Mouse (Mus musculus) Muller cell, postnatal 12 days (primary cell): ENCODE results near the gene H60b.
"Not testable (repeated sequence)": the region's sequence is repeated elsewhere in the genome, so short reads cannot be mapped to it uniquely, and the experiment has no call there.

Experiments used
- DNase-seq: peaks from one replicate; pipeline ENCODE4 v3.0.0-alpha.2; 2015; ENCODE audit errors: inconsistent ontology term

Gene H60b

DNA sequence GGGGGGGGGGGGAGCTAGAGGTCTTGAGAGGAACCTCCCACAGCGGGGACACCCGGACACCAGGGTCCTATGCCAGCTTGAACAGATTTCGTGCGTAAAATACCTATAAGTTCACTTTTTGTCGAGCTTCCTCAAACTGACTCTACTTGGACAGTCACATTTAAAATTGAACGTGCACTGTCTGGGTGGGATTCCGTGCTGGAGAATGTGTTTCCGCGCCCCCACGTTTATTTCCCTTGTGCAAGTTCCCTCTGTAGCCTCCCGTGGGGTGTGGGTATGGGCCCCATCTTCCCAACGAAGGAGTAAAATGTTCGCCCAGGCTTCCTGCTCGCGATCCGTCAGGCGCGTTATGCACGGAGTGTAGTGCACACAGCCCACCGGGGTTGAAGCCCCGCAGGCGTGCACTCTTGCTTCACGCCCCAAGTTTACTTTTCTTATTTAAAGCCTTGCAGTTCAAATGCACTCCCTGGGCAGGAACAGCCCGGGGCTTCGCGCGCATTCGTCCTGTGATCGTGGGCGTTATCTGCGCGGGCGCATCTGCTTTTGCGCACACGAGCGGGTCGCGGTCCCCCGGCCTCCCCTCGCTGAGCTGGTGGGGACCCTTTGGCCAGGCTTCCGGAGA is 115.4 kb downstream of the H60b start:
- peak; percentile 25 for DNase-seq

DNA sequence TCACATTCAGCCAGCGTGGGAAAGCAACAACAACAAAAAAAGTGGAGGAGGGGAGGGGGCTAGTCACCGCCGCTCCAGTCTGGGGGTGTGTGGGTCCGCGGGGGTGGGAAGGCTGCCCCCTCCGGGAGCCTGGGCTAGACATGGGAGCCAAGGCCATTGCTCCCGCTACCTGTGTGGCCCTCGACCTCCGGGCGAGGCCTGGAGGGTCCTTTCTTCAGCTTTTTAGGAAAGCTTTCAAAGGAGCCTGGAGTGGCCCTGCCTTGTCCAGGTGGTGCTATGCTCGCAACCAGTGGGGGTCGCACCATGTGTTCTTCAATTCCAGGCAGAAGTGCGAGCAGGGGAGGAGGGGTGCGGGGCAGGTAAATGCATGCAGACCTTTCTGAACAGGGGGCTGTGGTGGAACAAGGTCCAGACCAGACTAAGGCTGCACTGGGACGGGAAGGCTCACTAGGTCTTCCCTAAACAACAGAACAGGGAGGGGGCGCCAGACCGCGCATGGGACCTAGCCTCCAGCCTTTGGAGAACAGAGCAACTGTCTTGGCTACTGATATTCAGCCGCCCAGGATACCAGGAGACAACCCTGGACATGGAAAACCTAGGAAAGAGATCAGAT is 116.2 kb downstream of the H60b start:
- no peak for DNase-seq

DNA sequence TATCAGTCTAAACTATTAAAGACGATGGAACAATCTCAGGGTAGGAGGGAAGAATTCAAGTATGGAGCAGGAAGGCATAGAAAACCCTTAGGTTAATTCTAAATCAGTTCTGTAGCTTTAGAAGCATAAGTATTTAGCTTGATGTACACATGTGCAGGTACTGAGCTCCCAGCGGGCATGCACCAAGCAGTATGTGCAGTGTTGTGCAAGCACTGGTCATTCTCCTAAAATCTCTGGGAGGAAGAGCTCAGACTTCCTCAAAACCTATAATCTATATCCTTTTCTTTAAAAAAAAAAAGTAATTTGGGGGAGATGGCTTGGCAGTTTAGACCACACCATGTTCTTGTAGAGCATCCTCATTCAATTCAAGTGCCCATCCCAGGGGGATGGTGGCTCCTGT is 120.1 kb downstream of the H60b start:
- DNase-seq = not testable (repeated sequence)

DNA sequence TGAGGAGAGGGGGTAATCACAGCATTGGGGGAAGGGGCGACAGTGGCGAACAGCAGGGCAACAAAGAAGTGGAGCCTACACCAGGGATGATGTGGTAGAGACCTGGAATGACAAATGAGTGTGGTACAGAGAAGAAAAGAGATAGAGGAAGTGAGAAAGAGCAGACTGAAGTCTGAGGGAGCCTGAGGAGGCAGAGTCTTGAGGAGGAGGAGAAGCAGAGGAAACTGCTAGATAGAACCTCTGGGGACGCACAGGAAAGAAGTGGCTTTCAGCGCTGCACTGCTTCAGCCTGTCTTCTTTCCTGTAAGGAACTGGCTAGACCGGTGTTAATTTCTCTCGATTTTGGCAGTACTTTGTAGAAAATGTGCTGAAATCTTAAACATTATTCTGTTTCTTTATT is 124.4 kb downstream of the H60b start:
- no peak for DNase-seq

DNA sequence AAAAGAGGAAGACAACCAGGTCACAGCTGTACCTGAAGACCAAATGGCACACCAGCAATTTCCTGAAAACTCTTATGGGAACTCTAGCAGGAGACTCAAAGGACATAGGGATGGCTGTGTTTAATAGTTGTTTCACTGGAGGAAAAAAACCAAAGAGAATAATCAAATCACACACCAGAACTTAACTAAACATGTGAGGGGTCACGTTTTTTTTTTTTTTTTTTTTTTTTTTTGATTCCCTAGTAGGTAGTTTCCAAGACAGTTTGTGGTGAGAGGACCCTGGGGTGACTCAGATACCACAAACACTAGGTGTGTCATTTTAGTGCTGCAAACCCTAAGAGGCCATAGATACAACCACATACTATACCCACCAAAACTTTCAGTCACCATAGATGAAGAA is 137.3 kb downstream of the H60b start:
- no peak for DNase-seq

DNA sequence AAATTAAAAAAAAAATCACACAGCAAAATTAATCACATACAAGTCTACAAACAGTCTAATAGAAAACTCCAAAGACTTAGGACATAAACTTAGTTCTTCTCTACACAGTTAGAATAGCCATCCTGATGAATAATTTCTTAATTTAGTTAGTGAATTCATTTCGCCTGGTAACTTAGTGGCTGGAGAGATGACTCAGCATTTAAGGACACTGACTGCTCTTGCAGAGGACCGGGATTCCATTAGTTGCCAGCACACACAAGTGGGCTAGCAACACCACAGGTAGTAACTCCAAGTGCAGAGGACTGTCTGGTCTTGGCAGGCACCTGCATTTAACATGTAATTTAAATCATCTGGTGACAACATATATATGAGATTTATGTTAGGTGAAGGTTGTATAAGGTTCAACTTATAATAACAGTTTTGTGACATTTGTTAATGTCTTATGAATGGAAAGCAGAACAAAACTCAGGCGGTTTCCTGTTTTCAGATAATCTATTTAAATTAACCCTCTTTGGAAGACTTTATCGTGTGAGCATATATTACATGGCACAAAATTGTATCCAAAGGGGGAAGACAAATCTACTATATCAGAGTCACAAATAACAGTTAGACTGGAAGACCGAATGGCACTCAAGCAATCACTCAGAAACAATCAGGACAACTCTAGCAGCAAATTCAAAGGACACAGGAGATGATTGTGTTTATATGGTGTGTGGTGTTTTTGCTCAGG is 138.8 kb downstream of the H60b start:
- DNase-seq = no peak

DNA sequence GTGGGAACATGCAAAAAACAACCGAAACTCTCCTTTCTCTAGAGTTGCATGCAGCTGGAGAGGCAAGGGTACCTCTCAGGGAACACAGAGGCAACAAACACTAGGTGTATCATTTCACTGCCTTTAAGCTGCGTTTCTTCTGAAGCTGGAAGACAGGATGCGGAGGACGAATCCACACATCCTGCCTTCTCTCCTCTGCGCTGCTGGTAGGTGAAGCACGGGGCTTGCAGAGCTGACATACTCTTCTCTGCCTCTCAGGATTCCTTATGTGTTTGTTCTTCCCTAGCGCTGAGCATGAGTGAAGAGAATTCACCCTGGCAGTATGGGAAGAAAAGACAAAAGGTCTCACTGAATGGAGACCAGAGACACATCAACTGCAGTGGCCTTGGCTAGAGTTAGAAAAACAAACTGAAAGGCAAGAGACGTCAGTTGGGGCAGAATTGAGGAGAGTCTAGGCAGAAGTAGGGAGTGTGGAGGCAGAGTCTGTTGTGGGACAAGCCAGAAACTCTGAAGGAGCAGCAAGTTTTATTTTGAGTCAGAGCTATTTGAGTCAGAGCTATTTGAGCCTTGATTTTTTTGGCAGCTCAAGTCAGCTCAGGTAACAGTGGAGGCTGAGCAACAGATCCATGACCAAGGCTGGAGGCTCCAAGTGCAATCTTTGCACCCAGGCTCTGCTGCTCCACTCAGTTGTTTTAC is 139.5 kb downstream of the H60b start:
- peak; percentile 9 for DNase-seq

DNA sequence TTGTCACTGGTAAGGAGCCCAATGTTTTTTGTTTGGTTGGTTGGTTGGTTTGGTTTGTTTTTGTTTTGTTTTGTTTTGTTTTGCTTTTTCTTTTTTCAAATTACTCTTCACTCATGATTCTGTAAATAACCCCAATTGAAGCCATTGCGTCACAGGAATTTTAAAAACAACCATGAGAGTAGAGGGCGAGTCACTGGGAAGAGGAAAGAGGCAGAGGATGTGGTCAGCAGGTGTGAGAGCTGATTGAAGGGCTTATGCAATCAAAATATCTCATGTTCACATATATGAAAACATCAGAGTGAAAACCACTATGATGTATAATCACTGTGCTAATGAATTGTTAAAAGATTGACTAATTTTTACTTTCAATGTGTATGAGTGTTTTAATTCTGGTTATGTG is 140.9 kb downstream of the H60b start:
- peak; percentile 15 for DNase-seq

DNA sequence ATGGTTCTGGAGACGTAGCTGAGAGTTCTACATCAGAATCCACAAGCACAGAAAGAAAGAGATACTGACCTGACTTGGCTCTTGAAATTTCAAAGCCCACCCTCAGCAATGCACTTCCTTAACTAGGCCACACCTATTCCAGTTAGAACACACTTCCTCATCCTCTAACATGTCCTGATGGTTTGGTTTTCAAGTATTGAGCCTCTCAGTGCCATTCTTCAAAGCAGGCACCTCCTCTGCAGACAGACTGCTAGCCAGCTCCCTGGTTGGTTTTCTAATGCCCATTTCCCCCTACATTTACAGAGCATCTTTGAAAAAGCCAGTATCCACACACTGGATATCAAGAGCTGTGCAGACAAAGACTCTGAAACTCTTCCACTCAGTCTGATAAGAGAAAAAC is 143.3 kb downstream of the H60b start:
- no peak for DNase-seq

DNA sequence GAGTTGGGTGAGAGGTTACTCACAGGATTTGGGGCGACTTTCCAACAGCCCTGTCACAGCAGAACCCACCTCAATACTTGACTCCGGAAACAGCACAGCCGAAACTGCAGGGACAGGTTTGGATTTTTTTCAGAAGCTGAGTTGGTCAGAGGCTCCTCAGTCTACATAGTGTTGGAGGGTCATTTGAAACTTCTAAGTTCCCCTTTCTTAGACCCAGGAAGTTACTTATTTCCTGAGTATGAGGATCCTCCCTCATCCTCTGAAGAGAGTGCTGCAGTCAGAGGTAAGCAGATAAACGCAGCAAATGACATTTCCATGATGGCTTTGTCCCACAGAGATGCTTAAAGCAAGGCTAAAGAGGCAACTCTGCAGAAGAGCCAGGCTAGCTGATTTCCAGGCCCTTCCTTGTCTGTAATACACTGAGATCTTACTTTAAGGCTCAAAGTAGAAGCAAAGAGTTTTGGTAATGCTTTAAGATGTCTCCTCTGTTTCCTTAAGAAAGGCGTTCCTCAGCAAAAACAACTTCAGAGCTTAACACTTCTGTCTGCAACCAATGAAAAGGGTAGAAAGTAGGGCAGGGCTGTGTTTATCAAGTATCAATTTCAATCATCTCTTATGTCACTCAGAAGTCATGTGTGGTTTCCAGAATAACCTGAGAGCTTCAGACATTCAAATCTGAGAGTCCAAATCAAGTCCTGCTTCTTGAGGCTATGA is 144.1 kb downstream of the H60b start:
- DNase-seq = no peak

DNA sequence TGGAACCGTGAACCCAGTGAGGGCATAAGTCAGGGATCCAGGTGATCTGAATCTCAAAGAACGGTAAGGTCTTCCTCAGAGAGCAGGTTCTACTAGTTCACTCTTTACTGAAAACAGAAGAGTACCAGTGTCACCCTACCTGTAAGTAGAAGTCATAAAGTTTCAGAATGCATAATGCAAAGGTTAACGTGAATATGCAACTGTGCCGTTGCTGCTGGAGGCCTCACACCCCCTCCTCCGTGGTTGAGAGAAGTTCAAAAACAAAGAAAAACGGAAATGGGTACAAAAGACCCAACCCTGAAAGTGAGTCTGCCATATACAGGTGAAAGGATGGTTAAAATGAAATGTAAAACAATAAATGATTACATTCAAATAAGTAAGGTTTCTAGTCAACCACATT is 145.3 kb downstream of the H60b start:
- DNase-seq = no peak

DNA sequence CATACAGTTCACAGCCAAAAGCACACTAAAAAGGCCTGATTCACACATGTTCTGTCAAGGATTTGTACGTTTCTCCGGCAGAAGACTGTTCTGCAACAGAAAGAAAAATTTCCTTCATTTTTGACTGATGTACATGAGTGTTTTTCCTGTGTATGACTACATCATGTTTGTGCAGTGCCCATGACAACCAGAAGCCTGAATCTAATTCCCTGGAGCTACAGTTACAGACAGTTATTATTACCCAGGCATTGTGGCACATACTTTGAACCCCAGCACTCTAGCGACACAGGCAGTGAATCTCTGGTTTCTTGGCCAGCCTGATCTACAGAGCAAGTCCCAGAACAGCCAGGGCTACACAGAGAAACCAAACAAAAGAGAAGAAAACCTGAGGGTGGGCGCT is 147.4 kb downstream of the H60b start:
- DNase-seq = no peak

DNA sequence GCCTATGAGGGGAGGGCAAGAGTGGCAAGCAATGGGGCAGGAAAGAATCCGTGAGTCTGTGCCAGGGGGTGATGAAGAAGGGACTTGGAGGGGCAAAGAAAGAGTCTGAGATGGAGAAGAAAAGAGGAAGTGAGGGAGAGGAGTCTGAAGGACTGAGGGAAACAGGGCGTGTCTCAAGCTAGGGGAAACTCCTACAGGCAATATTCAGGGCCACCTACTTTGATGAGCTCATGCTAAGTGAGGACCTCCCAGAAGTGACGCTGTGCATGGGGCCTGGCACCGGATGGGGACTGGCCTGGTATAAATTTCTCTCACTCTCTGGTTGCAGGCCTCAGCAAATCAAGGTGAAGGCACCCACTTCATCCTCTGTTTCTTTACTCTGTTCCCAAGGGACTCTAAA is 148.1 kb downstream of the H60b start:
- DNase-seq = no peak

DNA sequence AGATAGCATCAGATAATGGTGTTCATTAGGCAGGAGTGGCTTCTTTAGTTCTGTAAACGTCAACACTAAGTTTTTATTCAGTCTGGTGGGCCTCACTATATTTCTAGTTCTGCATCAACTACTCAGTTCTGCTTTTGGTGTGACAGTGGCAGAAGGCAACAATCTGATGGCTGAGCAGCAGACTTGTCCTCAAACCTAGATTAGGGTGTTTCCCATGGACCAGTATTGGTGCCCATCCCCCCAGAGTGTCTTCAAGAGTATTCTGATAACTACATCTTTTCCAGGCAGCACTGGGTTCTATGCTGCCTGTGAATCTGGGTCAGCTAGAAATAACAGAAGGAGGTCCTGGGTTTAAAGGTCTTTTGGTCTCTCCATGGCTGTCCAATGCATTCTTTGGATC is 149.8 kb downstream of the H60b start:
- DNase-seq = no peak

DNA sequence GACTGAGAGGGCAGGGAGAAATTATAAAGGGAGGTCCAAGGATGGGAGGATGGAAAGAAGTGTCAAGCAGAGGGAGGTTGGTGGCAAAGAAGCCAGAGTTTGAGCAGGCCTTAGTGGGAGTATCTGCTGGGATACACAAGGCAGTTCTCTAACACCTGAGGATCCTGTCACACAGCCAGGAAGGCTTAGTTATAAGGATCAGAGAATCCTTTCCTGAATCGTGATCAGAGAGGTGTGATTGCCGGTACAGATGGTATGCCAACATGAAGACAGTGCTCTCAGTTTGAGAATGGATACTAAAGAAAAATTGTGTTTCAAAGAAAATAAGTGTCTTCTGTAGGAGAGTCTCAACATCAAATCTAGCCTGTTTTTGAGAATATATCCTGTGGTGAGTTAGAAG is 164.5 kb downstream of the H60b start:
- no peak for DNase-seq
